Mouse (Mus musculus) cerebellum, adult (tissue): Measurements from ENCODE around the gene E2f2.

Experiments
- ATAC-seq: cut with Nextera tagmentation; 2 replicates; pipeline ENCODE4 v1.9.2; 2017; ENCODE audit warnings: mild to moderate bottlenecking, moderate library complexity, mixed read lengths; ENCODE audit not compliant: insufficient number of reproducible peaks, low FRiP score, low TSS enrichment

Gene E2f2

DNA sequence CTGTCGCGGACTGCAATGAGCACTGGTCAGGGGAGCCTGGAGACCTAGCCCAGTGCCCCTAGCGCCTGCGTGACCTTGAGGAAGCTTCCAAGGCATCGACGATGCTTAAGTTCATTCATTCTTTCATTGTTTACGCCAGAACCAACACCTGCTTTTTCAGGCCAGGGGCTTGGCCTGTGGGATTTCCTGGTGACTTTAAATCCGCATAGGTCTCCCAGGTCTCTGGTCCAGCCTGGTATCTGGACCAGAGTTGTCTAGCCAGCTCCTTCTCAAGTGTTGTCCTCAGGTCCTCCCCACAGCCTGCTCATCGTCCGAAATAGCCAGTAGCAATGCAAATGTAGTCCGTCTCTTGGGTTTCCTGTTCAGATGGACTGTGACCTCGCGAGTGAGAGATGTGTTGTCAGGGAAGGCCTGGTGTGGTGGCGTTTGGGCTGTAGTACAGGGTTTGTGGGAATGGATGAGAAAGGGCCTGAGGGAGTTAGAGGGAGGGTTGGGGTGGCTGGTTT lies 1.1 kb downstream of the E2f2 start:
- no peak for ATAC-seq

DNA sequence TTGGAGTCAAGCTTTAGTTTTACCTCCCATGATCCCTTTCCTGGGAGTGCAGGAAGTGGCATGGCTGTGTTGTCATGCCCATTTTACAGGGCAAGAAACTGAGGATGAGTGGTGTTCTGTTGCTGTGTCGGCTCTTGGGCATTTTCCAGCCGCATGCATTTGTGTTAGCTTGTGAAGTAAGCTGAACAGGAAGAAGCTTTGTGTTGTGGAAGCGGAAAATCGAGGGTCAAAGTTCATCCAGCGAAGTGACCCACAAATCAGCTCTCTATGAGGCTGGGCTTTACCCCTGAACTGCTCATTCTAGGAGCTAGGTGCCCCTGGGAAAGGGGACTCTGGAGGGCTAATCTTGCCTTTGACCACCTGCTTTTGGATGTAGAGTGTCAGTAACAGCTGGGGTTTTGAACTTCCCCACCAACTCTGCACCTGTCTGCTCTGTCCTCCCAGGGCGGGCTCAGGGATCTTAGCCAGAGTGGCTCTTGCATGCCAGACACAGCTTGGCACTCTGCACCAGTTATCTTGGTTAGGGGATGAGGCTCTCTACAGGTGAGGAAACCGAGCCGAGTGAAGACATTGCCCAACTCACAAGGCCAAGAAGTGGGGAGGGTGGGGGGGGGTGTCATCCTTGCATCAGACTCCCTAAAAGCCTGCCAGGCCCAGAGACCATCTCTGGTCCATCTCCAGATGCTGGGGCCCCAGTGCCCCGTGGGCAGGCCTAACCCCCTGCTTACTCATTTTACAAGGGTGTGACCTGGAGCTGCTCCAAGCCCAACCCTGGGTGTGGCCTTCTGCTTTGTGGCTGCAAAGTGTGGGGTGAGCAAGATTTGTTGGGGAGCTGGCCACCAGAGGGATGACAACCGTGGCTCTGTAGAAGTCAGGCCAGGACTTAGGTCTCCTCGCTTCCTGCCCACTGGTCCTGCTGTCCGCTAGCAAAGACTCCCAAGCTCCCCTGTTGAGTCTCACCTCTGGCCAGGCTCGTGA lies 2.3 kb downstream of the E2f2 start:
- ATAC-seq, result no peak

DNA sequence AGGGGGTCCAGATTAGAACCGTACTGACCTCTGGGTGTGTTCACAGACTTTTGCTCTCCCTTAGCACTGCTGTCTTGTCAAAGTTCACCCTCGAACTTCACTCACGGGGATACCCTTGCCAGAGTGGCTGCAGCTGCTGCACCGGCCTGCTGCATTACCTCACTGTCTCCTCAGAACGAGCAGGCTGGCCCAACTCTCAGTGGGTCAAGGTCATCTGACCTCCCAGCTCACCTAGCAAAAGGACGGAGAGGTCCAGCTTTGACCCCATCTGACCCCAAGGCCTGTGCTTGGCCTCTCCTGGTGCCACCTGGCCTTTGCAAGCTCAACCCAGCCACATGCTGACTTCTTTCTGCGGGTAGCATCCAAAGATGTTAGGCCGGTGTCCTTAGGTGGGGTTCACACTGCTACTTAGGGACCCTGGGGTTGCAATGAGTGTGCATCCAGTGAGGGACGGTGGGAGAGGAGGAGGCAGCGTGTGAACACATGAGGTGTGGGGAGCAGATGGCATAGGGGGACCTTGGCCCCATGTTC lies 3.9 kb downstream of the E2f2 start:
- no peak for ATAC-seq

DNA sequence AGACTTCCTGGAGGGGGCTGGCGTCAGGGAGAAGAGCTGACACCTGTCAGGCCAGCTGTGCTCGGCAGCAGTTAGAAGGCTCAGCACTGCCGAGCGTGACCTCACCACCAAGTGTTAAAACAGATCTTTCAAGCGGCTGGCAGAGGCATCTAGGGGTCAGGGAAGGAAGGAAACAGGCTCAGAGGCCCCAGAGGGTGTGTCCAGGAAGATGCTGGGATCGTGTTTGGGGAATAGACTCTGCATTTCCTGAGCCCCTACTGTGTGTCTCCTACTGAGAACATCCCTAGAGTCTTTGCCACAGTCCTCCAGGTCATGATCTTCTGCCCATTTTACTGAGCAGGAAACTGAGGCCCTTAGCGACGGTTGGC lies 5.0 kb downstream of the E2f2 start:
- ATAC-seq, result no peak

DNA sequence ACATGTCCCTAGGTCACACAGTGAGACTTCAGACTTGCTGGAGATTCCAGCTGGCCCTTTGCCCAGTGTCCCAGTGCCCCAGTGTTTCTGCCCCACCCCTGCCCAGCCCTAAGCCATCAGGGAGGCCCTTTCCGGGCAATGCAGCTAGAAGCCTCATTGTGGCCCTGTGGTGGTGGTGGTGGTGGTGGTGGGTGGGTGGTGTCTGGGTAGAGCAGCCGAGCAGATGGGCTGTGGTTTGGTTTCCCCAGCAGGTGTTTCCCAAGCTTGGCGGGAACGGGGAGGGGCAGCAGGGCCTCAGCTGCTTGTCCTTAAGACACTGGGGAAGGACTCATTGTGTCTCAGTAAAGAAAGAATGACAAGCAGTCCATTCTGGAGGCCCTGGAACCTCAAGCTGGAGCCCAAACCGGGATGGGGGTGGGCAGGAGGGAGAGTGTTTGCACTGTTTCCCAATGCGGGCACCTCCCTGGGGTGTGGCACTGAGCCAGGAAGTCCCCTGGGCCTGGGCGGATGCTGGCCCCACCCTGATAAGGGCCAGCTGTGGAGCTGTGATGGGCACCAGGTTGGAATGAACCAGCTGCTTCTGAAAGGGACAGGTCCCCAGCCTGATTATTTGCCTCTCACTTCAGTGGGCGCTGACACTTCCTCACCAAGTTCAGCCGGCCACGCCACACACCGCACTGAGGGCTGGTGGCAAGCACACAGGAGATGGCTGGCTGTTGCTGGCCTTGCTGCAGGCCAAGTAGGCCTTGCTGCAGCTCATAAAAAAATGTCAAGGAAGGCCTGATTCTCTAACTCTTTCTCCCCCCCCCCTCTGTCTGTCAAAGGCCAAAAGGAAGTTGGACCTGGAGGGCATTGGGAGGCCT lies 5.6 kb downstream of the E2f2 start:
- ATAC-seq, result no peak

DNA sequence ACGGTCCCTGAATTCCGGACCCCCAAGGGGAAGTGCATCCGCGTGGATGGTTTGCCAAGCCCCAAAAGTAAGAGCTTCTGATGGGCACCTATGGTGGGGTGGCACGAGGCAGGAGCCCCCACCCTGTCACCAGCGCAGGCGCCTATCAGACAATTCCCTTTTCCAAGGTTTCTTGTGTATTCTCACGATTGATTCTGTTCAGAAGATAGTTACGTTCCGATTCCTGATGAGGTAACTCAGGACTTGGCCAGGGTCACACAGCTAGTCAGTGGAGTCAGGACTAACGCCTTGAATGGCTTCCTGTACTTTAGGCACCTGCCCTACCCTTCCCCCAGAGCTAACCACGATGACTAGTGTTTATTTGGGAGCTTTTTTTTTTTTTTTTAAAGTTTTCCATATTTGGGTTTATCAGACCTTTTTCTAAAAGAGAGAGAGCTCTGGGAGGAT lies 6.3 kb downstream of the E2f2 start:
- ATAC-seq, result no peak

DNA sequence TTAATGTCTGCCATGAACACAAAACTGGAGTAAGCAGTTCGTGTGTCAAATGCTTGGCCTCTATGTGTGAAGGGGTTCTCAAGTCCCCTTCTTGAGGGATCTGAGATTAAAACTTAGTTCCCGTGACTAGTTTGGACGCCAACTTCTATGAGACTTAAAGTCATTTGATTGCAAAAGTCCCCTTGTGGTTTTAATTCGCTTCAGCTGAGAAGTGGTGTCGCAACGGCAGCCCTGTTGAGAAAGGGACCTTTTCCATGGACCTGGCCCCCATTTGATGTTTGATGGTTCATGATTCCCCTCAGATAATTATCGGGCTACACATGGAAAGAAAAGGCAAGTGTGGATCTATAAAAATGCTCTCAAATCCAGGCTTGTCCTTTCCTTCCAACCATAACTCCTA lies 7.3 kb downstream of the E2f2 start:
- ATAC-seq, result no peak

DNA sequence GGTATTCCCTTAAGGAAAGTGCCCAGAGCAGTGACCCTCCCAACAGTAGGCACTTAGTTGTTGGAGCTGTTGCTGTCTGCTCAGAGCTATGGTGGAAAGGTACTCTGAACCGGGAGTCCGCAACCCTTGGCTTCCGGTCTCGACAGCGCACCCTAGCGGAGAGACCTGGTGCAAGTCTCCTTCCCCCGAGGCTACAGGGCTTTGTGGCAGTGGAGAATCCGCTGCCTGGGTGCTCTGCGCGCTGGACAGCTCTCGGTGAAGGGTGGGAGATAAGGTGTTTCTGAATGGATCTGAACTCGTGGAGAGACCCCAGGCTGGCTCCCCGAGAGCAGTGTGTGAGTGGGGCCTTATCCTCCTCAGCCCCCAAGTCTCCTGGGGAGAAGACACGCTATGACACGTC lies 7.8 kb downstream of the E2f2 start:
- no peak; the same call in 1 of the 2 replicates for ATAC-seq

DNA sequence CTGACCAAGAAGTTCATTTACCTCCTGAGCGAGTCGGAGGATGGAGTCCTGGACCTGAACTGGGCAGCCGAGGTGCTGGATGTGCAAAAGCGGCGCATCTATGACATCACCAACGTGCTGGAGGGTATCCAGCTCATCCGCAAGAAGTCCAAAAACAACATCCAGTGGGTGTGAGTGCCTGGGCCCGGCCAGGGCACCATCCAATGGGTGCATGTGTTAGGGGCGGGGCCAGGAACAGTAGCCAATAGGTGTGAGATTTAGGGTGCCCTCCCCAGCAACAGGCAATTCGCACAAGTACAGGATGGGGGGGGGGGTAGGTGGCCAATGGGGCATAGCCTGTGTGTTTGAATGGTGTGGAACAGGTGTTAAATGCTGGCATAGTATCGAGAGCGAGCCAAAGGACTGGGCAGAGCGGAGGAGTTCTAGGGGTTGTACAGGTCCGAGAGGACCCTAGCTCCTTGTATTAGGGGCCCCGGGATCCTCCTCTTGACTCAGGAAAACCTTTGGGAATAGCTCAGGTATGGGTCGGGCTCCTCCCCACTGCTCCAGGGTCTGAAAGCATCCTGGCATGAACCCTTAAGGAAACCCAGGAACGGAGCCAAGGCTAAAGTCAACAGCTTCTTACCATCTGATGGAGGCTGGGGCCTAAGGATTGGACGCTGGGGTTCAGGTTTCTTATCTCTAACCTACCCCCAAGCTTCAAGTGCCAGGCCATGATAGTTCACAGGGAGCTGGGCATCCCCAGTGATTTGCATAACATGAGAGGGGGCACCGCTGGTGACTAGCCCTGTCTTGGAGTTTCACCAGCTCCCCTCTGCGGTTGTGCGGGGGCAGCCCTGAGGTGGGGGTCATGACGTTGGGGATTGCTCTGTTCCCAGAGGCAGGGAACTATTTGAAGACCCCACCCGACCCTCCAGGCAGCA lies 8.5 kb downstream of the E2f2 start:
- ATAC-seq, result no peak

DNA sequence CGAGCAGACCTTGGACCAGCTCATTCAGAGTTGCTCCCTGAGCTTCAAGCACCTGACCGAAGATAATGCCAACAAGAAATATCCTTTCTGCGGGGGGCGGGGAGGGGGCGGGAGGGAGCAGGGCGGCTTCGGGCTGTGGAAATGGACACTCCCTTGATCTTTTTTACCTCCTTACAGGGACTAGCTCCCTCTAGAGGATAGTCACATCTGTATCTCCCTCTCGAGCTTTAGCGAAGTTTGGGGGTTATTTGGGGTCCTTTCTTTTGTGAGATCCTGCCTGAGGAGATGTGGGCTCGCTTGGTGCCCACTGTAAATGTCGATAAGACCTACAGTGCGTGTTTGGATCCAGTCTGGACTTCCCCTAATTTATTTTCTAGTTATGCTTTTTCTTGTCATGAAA lies 9.2 kb downstream of the E2f2 start:
- no peak for ATAC-seq

DNA sequence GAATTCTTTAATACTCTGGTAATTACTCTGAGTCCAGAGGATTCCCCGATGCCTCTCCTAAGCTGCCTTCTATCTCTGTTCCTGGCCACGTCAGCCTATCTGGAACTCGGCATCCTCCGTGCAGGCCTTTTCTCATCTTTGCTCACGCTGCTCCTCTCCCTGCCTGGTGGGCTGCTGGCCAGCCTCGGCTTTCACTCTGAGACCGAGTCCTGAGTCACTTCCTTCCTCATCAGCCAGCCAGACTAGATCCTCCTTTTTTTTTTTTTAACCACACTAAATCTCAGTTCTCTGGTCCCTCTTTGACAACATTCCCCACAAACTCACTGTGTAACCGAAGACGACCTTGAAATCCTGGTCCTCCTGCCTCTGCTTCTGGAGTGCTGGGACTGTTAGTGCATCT lies 13.2 kb downstream of the E2f2 start:
- no peak for ATAC-seq

DNA sequence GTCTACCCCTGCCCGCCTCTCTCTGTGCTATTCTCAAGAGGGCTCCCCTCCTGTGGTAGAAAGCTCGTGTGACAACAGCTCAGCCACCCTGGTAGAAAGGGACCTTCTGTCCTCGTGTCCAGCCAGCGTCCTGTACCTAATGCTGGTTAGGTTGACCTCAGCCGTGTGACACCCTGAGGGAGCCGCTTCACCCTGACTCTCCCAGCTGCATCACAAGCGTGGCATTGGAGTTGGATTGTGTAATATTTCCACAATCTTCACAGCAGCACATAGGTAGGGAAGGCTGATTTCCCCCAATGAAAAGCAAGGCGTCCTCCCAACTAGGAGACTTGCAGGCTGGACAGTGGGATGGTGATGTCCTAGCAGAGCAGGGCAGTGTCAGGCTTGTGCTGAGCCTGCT lies 14.1 kb downstream of the E2f2 start:
- ATAC-seq, result no peak

DNA sequence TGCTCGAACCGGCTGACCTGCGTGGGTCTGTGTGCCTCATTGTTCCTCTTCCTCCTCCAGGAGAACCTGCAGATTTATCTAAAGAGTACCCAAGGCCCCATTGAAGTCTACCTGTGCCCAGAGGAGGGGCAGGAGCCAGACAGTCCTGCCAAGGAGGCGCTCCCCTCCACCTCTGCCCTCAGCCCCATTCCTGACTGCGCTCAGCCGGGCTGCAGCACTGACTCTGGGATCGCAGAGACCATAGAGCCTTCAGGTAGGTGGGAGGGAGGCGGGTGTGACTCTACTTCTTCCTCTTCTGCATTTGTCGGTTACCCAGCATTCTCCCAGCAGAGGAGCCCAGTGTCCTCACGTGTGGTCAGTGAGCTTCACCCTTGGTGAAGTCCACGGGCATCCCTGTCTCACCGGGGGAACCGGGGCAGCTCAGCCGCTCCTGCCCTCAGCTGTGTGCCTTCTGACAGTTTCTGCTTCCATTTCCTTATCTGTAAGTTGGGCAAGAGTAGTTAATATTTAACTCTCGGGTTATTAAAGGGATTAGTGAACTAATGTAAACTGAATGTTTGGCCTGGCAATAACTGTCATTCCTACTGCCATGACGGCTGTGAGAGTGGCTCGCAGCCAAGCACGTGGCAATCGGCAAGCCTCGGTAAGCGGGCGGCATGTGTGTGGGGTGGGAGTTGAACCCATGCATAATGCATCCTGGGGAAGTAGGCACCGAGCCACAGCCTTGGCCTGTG lies 14.7 kb downstream of the E2f2 start:
- ATAC-seq, result no peak; the same call in 1 of the 2 replicates

DNA sequence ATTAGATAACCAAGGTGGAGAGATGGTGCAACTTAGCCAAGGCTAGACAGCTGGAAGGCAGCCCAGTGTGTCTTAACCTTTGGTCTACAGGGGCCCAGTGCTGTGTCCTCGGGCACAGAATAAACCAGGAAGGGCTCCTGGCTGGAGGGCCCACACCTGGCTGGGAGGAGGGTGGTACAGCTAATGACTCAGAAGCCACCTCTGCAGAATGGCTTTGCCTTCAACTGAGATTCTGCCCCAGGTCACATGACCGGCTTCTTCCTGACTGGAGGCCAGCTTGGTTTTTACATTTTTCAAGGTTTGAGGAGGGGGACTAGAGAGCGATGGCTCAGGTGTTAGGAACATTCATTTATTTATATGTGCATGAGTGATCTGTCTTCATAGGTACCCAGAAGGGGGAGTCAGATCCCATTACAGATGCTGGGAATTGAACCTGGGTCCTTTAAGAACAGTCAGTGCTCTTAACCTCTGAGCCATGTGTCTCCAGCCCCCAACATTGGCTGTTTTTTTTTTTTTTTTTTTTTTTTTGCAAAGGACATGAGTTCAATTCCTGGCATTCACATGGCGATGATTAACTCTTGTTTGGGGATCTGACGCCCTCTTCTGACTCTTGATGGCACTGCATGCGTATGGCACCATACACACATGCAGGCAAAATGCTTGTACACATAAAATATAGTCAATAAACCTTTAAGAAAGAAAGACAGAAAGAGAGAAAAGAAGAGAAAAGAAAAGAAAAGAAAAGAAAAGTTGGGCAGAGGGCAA lies 17.0 kb downstream of the E2f2 start:
- ATAC-seq, result no peak

DNA sequence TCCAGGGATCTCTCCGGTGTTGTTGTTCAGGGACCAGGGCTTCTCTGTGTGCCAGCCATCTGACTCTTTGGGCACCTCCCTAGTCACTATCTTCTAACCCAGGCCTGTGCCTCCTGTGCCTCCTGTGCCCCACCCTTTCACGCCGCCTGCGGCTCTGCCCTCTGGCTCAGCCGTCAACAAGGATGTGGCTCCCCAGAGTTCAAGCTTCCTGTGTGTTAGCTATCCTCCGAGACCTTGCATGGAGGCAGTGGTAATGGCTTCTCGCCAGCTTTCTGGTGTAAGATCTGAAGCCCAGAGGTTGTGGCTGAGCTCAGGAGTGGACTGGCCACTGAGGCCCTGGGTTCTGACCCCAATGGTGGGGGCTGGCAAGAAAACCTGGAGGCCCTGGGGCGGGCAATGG lies 17.7 kb downstream of the E2f2 start:
- no peak for ATAC-seq

DNA sequence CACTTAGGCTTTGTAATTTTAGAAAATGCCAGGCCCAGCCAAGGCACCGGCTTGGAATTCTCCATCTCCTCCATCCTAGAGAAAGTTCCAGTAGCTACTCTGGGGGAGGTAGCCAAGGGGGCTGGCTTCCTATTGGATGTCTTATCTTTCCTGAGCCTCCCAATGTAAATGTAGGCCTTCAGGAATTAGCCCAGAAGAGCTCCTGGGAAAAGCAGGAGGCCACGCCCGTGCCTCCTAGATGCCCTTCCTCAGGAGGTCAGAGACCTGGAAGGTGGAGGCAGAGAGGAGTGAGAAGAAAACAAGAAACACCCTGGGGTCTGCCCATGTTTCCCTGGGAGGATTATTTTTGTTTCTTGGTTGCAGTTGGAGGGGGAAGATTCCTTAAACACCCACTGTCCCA lies 21.4 kb downstream of the E2f2 start:
- no peak for ATAC-seq

DNA sequence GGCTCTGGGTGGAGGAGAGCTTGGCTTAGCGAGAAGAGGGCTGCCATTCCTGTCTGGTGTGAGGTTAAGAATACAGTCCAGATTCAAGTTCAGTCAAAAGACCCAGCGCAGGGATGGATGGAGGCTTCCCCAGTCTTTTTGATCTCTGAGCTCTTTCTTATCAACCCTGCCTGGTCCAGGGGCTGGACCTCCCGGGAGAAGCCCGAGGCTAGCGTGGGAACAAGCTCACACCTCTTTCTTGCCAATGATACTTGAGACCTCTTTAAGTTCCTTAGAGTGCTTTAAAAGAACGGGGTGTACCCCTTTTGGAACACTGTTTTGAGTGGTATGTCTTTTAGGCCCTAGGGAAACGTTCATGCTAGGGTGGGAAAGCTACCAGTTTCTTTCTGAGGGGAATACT lies 22.8 kb downstream of the E2f2 start:
- no peak for ATAC-seq

DNA sequence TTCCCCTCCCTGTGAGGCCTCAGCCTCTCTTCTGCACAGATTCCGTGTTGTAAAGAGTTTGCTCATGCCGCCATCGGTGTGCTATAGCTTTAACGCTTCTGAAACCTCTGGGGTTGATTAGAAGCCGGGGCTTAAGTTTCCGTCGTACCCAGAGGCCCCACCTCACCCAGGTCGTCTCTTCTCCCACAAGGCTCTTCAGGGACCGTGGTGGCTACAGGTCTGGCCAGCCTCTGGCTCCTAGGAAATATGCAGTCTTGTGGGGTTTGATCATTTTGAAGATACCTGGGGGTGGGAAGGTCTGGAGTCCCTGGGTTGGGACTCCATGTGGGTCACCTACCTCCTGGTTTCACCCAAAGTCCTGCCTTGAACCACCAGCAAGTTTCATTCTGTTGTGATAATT lies 23.4 kb downstream of the E2f2 start:
- ATAC-seq, result no peak
